Mouse (Mus musculus) limb, embryonic 13.5 days (tissue): ENCODE measurements around the gene Psmd1. TPM values are rescaled to one million over a fixed set of nuclear protein-coding genes. Genes with fewer than 3 reads are reported as not detected.

ENCODE experiments used
- ATAC-seq: fragments of 200-750 bp; cut with Nextera tagmentation; 2 replicates; pipeline ENCODE4 v1.8.0; 2017; ENCODE audit warnings: low read depth, moderate number of reproducible peaks, moderate TSS enrichment; ENCODE audit not compliant: low FRiP score
- H3K27ac ChIP-seq: fragments of 300-500 bp; sonication (generic); 2 replicates; pipeline ENCODE4 v1.5.1; 2015; ENCODE audit warnings: inconsistent platforms, mild to moderate bottlenecking, moderate library complexity
- H3K27me3 ChIP-seq: fragments of 300-500 bp; sonication (generic); 2 replicates; pipeline ENCODE4 v1.6.1; 2015; ENCODE audit warnings: mild to moderate bottlenecking, inconsistent platforms
- H3K36me3 ChIP-seq: fragments of 300-500 bp; sonication (generic); 2 replicates; pipeline ENCODE4 v1.6.1; 2015; ENCODE audit warnings: inconsistent platforms, mild to moderate bottlenecking, moderate library complexity
- H3K4me1 ChIP-seq: fragments of 300-500 bp; sonication (generic); 2 replicates; pipeline ENCODE4 v1.6.1; 2015; ENCODE audit warnings: inconsistent platforms
- H3K4me2 ChIP-seq: fragments of 300-500 bp; sonication (generic); replicated peaks from 2 replicates; pipeline ENCODE4 v1.6.1; 2015; ENCODE audit warnings: inconsistent platforms, mild to moderate bottlenecking, moderate library complexity
- H3K4me3 ChIP-seq: fragments of 300-500 bp; sonication (generic); 2 replicates; pipeline ENCODE4 v1.5.1; 2015; ENCODE audit warnings: moderate library complexity, mild to moderate bottlenecking, inconsistent platforms
- H3K9ac ChIP-seq: fragments of 300-500 bp; sonication (generic); 2 replicates; pipeline ENCODE4 v1.6.1; 2015; ENCODE audit warnings: mild to moderate bottlenecking, inconsistent platforms
- H3K9me3 ChIP-seq: fragments of 300-500 bp; sonication (generic); 2 replicates; pipeline ENCODE4 v1.6.1; 2016; ENCODE audit warnings: inconsistent platforms
- WGBS: fragments of 180-500 bp; shearing (Covaris S2); methylation state at CpG from one replicate; pipeline ENCODE4 v1.1.7; 2015; 5-methylcytosine and 5-hydroxymethylcytosine counted together
- polyA plus RNA-seq: library from polyadenylated mRNA; unstranded; fragments of >200 nt; fragmentation: Nextera tagmentation; extraction: Ambion mirVana; gene quantifications from 2 replicates; pipeline ENCODE4 v1.2.1, GENCODE M21; 2015

Gene Psmd1
- polyA plus RNA-seq, 1 experiment from 2014 or later, result 179 TPM

DNA sequence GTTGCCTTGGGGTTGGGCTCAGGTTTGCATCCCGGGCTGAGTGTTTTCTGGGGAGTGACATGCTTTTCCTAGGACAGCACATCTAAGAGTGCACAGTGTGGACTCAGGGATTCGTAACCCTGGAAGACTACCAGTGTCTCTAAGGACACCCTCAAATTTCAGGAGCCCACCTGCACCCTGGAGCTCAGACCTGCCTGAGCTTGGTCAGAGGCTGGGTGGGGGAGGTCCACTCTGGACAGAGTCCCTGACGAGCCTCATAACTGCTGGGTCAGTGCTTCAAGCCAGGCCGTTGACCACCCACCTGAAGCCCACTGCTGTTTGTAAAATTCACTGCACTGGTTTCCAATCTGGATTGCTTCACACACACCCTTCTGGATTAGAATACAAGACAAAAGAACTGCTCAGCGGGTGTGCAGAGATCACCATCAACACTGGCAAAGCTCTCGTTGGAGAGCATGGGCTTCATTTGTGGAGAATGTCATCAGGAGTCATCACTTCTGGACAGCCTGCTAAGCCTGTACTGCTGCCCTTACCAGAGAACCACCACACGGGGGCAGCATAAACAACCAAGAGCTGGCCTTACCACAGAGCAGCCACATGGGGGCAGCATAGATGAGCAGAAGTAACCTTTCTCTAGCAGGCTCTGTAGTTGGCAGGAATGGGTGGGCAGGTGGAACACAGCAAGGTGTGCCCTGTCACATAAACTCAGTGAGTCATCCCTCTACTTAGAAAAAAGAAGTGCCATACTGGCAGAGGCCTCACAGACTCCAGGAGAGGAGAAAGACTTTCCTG lies 114.5 kb downstream of the Psmd1 start:
- ATAC-seq, result peak; percentile 72
- no peaks in the 10 kb centered on the region for H3K4me1 ChIP-seq
- H3K9me3 ChIP-seq, result no peaks in the 10 kb centered on the region
- H3K27me3 ChIP-seq, result no peaks in the 10 kb centered on the region
- 49% methylated on average over 7 of the region's 7 CpGs for WGBS
- H3K4me3 ChIP-seq, result no peak overlapping the region
- H3K4me2 ChIP-seq, result no peak overlapping the region
- H3K27ac ChIP-seq, result no peak overlapping the region
- no peak overlapping the region for H3K9ac ChIP-seq
- peaks cover 60% of the 10 kb centered on the region for H3K36me3 ChIP-seq

DNA sequence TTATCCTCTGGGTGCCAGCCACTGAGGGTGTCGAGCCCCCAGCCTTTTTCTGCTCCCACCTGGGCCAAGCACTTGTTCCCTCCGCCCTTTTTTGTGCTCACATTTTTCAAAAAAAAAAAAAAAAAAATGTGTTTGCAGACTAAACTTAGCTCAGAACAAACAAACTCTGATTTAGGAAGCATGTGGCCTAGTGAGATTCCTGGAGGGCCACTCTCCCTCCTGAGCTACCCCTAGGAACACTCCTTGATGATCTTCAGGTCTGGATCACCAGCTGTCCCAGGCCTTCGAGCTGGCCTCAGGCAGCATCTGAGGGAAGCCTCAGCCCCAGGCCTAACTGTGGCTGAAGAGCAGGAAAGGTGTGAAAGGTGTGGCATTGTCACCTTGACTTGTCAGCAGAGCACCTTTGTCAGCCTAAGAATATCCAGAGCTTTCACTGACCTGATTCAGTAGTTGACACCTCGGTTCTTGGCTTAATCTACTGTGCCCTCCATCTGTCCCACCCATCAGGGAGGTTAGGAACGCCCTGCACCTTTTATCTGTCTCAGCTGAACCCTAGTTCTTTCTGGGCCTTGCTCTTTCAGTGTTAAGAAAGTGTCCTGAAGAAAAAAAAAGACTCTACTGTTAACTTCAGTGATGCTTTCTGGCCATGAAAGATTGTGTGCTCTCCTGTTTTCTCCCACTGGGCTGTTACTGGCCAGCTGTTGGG lies 118.0 kb downstream of the Psmd1 start:
- 69% methylated on average over 5 of the region's 5 CpGs for WGBS

DNA sequence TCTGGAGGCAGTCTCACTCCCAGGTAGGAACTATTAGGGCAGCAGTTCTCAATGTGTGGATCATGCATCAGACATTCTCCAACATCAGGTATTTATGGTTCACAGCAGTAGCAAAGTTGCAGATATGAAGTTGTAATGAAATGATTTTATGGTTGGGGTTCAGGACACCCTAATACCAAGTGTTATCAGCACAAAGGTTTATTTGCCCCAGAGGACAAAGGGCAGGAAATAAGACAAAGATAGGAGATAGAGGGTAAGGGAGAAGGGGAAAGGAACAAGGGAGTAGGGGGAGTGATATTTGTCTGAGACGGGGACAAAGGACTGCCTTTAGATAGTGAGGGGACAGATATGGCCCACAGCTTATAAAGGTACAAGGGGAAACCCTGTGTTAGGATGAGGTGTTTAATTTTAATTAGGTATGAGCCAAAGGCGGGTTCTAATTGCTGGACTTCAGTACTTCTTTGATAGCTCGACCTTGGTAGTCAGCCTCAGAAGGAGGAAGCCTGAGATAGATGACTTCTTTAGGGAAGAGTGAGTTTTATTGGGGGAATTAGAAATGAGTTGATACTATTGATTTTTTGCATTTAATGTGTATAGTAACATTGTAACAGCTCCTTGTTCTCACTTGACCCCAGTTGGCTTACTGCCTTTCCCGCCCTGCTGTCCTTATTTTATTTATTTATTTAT lies 119.5 kb downstream of the Psmd1 start:
- no peak for ATAC-seq
- WGBS, result 86% methylated on average over 4 of the region's 4 CpGs
- Histone ChIP-seq H3K27me3 (no peaks in the 10 kb centered on the region), H3K4me2 (no peak overlapping the region), H3K27ac (no peak overlapping the region), H3K9me3 (no peaks in the 10 kb centered on the region), H3K4me3 (no peak overlapping the region), H3K36me3 (peaks cover 24% of the 10 kb centered on the region), H3K4me1 (no peaks in the 10 kb centered on the region), H3K9ac (no peak overlapping the region)

More for the DNA sequence above, 118.0 kb downstream of the Psmd1 start:
- ATAC-seq, result no peak
- Histone ChIP-seq H3K4me2 (no peak overlapping the region), H3K27me3 (no peaks in the 10 kb centered on the region), H3K36me3 (peaks cover 37% of the 10 kb centered on the region), H3K9ac (no peak overlapping the region), H3K9me3 (no peaks in the 10 kb centered on the region), H3K4me3 (no peak overlapping the region), H3K4me1 (no peaks in the 10 kb centered on the region), H3K27ac (no peak overlapping the region)

DNA sequence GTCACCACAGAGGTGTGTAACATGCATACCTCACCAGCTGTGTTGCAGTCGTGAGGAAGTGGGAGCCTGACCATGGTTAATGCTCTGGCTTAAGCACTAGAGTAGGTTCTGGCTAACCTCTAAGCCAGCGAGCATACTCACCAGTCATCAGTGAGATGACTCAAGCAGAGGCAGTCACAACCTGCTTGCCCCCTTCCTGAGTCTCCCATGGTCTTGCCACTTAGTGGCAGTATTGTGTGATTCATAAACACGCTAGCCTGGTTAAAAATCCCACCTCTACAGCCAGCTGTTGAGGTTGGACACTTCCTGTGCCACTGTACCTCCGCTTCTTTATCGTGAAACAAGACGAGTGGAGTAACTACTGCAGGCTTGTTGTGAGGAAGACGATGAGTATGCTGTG lies 122.6 kb downstream of the Psmd1 start:
- no peaks in the 10 kb centered on the region for H3K4me1 ChIP-seq
- H3K4me3 ChIP-seq, result no peak overlapping the region
- no peaks in the 10 kb centered on the region for H3K27me3 ChIP-seq
- ATAC-seq, result no peak
- WGBS, result 79% methylated on average over 7 of the region's 7 CpGs
- no peak overlapping the region for H3K27ac ChIP-seq
- H3K36me3 ChIP-seq, result peaks cover 37% of the 10 kb centered on the region
- H3K9ac ChIP-seq, result no peak overlapping the region
- no peak overlapping the region for H3K4me2 ChIP-seq
- H3K9me3 ChIP-seq, result no peaks in the 10 kb centered on the region

DNA sequence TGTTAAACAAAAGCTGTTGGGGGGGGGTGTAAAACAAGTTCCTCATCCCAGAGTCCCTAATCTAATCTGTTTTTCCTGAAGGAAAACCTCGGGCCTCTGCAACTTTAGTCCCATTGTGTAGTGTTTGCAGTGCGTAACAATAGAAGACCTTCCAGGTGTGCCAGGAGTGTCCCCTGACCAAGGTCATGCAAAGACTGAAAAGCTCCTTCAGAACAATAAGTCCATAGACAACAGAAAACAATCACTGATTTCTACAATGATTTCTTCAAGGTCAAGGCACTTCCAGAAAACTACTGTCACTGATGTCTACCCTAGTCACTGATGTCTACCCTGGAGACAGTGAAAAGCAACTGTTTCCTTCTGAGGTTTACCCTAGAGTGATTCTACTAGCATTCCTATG lies 123.7 kb downstream of the Psmd1 start:
- Histone ChIP-seq H3K27me3 (no peaks in the 10 kb centered on the region), H3K4me1 (no peaks in the 10 kb centered on the region), H3K4me2 (no peak overlapping the region), H3K9me3 (no peaks in the 10 kb centered on the region), H3K36me3 (peaks cover 41% of the 10 kb centered on the region), H3K9ac (no peak overlapping the region), H3K4me3 (no peak overlapping the region), H3K27ac (no peak overlapping the region)
- 80% methylated on average over 2 of the region's 2 CpGs for whole genome bisulfite sequencing
- ATAC-seq, result no peak

DNA sequence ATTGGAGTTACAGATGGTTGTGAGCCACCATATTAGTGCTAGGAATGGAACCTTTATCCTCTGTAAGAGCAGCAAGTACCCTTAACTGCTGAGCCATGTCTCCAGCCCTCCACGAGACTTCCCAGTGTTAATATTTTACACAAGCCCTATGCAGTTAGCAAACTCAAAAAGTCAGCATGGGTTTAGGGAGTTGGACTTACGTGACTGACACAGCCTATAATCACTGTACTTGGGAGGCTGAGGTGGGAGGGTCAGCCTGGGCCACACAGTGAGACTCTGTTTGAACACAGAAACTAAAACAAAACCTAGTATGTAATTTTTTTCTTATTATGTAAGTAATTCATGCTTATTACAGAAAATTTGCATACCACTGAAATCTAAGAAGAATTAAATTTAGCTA lies 124.1 kb downstream of the Psmd1 start:
- Histone ChIP-seq H3K27me3 (no peaks in the 10 kb centered on the region), H3K4me3 (no peak overlapping the region), H3K9ac (no peak overlapping the region), H3K4me2 (no peak overlapping the region), H3K4me1 (no peaks in the 10 kb centered on the region), H3K9me3 (no peaks in the 10 kb centered on the region), H3K36me3 (peaks cover 43% of the 10 kb centered on the region), H3K27ac (no peak overlapping the region)
- no peak for ATAC-seq
- WGBS, result 84% methylated on average over 2 of the region's 2 CpGs

Other genes with a start within 250 kb of the Psmd1 start
- 289 and 290 TPM in 2 replicates for gene Itm2c, start 170.1 kb upstream of the Psmd1 start, polyA plus RNA-seq
- gene 4933407L21Rik, start 135.9 kb upstream of the Psmd1 start, polyA plus RNA-seq, result 0.56 and 0.77 TPM in 2 replicates
- gene Gpr55, start 103.4 kb upstream of the Psmd1 start, polyA plus RNA-seq, result 0.10 TPM in 1 of 2 replicates, not detected in the other
- gene Spata3, start 47.6 kb upstream of the Psmd1 start, polyA plus RNA-seq, result not detected in 2 replicates
- gene 2810459M11Rik, start 18.5 kb upstream of the Psmd1 start, polyA plus RNA-seq, result 0.31 and 0.61 TPM in 2 replicates
- gene Htr2b, start 47.6 kb downstream of the Psmd1 start, polyA plus RNA-seq, result 0.55 and 1.0 TPM in 2 replicates
- gene Gm21972, start 69.2 kb downstream of the Psmd1 start, polyA plus RNA-seq, result 0.28 TPM in 1 of 2 replicates, not detected in the other
- gene Armc9, start 90.4 kb downstream of the Psmd1 start, polyA plus RNA-seq, result 28.3 and 30.4 TPM in 2 replicates
- 8.3 and 9.6 TPM in 2 replicates for gene B3gnt7, start 238.4 kb downstream of the Psmd1 start, polyA plus RNA-seq